Mouse (Mus musculus) testis, adult 2 months (tissue): ENCODE results near the gene Bsph1. TPM values are rescaled to one million over a fixed set of nuclear protein-coding genes. Genes with fewer than 3 reads are reported as not detected.
"Not testable (repeated sequence)": the region's sequence is repeated elsewhere in the genome, so short reads cannot be mapped to it uniquely, and the experiment has no call there.

Experiments
- H3K27ac ChIP-seq: fragments of 200-500 bp; 2 replicates; pipeline ENCODE4 v1.5.1; 2012; ENCODE audit warnings: low read depth, low read length; ENCODE audit not compliant: control insufficient read depth, insufficient read depth
- H3K27me3 ChIP-seq: fragments of 200-500 bp; 2 replicates; pipeline ENCODE4 v1.6.1; 2012; ENCODE audit warnings: mild to moderate bottlenecking, low read length, moderate library complexity; ENCODE audit not compliant: control insufficient read depth, insufficient read depth
- H3K36me3 ChIP-seq: fragments of 200-500 bp; 2 replicates; pipeline ENCODE4 v1.6.1; 2012; ENCODE audit warnings: mild to moderate bottlenecking, low read length; ENCODE audit not compliant: control insufficient read depth, insufficient read depth
- H3K4me1 ChIP-seq: fragments of 200-500 bp; 2 replicates; pipeline ENCODE4 v1.6.1; 2012; ENCODE audit warnings: low read length; ENCODE audit not compliant: control insufficient read depth, insufficient read depth
- H3K4me3 ChIP-seq: fragments of 200-500 bp; 2 replicates; pipeline ENCODE4 v1.5.1; 2012; ENCODE audit warnings: low read depth, mild to moderate bottlenecking, low read length, moderate library complexity, mixed read lengths; ENCODE audit not compliant: control insufficient read depth
- CTCF ChIP-seq: fragments of 200-500 bp; IDR thresholded peaks from 2 replicates; pipeline ENCODE4 v1.5.1; 2012; ENCODE audit warnings: low read depth, mild to moderate bottlenecking, inconsistent platforms, low read length, moderate library complexity; ENCODE audit not compliant: control insufficient read depth, insufficient read depth, insufficient replicate concordance
- POLR2A ChIP-seq: fragments of 200-500 bp; IDR thresholded peaks from 2 replicates; pipeline ENCODE4 v1.6.1; 2012; ENCODE audit warnings: low read depth, mild to moderate bottlenecking, inconsistent platforms, low read length, moderate library complexity; ENCODE audit not compliant: control insufficient read depth
- polyA plus RNA-seq: library from polyadenylated mRNA; depleted of rRNA; stranded (reverse); fragments of >200 nt; gene quantifications from 2 replicates; pipeline ENCODE4 v1.2.3, GENCODE M21; 2012; rRNA removed

The Bsph1 gene
- polyA plus RNA-seq = not detected in 2 replicates

GRCm38 (mm10) chr7:13450541-13450940 is at the start of gene Bsph1:
TSS of gene Bsph1 (plus strand) at chr7:13450841.
- H3K4me3 ChIP-seq, H3K27ac ChIP-seq, H3K36me3 ChIP-seq, H3K27me3 ChIP-seq, H3K4me1 ChIP-seq: not testable (repeated sequence)

GRCm38 (mm10) chr7:13511539-13511938 is 60.9 kb downstream of the Bsph1 start:
- Histone ChIP-seq H3K27ac (no peak overlapping the region), H3K27me3 (no peaks in the 10 kb centered on the region), H3K4me3 (no peak overlapping the region), H3K36me3 (no peaks in the 10 kb centered on the region), H3K4me1 (no peaks in the 10 kb centered on the region)
- TF ChIP-seq CTCF (no peak), POLR2A (no peak)

Other genes starting within 250 kb of the Bsph1 start
- gene Vmn1r89, start 237.8 kb upstream of the Bsph1 start, polyA plus RNA-seq = not detected in 2 replicates
- 9.5 and 11.3 TPM in 2 replicates for gene Lig1, start 173.6 kb upstream of the Bsph1 start, polyA plus RNA-seq
- gene Zswim9, start 172.1 kb upstream of the Bsph1 start, polyA plus RNA-seq = 2.5 and 2.8 TPM in 2 replicates
- gene Pla2g4c, start 126.2 kb upstream of the Bsph1 start, polyA plus RNA-seq = 0.08 and 0.12 TPM in 2 replicates
- gene Cabp5, start 52.7 kb upstream of the Bsph1 start, polyA plus RNA-seq = not detected in 2 replicates
- gene Bsph2, start 120.2 kb downstream of the Bsph1 start, polyA plus RNA-seq = 4.6 TPM in 1 of 2 replicates, not detected in the other
- gene Sult2a5, start 173.1 kb downstream of the Bsph1 start, polyA plus RNA-seq = not detected in 2 replicates